Mouse (Mus musculus): ENCODE measurements around the gene Phldb3. TPM values are rescaled to one million over a fixed set of nuclear protein-coding genes. Genes with fewer than 3 reads are reported as not detected.

The Phldb3 gene
- polyA plus RNA-seq, 1 experiment from 2014 or later: not detected

DNA sequence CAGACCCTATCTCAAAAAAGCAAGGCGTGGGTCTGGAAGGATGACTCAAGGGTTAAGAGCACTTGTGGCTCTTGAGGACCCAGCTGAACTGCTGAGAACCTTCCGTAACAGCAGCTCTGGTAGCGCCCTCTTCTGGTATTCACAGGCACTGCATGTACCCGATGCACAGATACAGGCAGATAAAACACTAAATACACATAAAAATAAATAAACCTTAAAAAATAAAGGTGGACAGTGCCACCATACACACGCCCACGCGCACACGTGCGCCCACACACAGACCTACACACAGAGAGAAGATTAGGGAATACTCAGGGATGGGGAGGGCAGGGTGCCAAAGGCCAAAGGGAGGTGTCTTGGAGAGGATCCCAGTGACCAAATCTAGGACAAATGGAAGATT, 31.9 kb downstream of the Phldb3 start:
- no peak overlapping the region for H3K9ac ChIP-seq

DNA sequence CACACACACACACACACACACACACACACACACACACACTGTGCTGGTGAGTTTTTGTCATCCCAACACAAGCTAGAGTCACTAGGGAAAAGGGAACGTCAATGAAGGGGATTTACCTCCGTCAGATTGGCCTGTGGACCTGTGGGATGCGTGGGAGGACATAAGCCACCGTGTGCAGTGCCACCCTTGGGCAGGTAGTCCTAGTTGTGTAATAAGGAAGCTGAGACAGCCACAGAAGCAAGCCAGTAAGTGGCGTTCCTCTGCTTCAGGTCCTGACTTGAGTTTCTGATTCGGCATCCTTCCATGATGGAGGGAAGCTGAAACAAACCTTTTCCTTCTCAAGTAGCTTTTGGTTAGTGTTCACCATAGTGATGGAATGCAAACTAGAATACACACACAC, 33.9 kb downstream of the Phldb3 start:
- Histone ChIP-seq H3K9me3 (no peaks in the 10 kb centered on the region), H3K27me3 (peaks cover 34% of the 10 kb centered on the region), H3K9ac (no peak overlapping the region), H3K36me3 (no peaks in the 10 kb centered on the region), H3K4me2 (no peak overlapping the region), H3K4me1 (replicated peaks) (no peaks in the 10 kb centered on the region), H3K27ac (replicated peaks) (no peak overlapping the region), H3K4me3 (no peak overlapping the region)
- 92% methylated on average over 6 of the region's 6 CpGs for WGBS
- no peak for ATAC-seq (ENCODE audit: low read depth)

More for the DNA sequence above, 31.9 kb downstream of the Phldb3 start:
- Histone ChIP-seq H3K36me3 (no peaks in the 10 kb centered on the region), H3K4me2 (no peak overlapping the region), H3K9me3 (no peaks in the 10 kb centered on the region), H3K4me1 (replicated peaks) (peaks cover 13% of the 10 kb centered on the region), H3K4me3 (no peak overlapping the region), H3K27ac (replicated peaks) (no peak overlapping the region), H3K27me3 (peaks cover 54% of the 10 kb centered on the region)
- ATAC-seq (ENCODE audit: low read depth): no peak
- WGBS: 10% methylated on average over 9 of the region's 9 CpGs

DNA sequence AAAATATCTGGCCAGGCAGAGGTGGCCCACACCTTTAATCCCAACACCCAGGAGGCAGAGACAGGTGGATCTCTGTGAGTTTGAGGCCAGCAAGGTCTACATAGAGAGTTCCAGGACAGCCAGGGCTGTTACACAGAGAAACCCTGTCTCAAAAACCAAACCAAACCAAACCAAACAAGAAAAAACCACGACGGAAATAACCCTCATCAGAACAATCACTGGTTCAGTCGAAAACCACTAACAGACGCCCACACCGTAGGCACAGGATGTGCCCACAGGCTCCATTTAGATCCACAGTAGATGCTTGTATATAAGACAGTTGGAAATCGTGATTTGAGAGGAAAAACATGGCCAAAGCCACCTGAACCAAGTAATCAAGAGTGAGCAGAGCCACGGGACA, 34.4 kb downstream of the Phldb3 start:
- H3K27me3 ChIP-seq: peaks cover 29% of the 10 kb centered on the region
- no peaks in the 10 kb centered on the region for H3K4me1 ChIP-seq (replicated peaks)
- no peaks in the 10 kb centered on the region for H3K36me3 ChIP-seq
- no peak overlapping the region for H3K4me3 ChIP-seq
- no peak overlapping the region for H3K27ac ChIP-seq (replicated peaks)
- no peaks in the 10 kb centered on the region for H3K9me3 ChIP-seq
- no peak overlapping the region for H3K4me2 ChIP-seq
- 76% methylated on average over 7 of the region's 7 CpGs for WGBS
- no peak for ATAC-seq (ENCODE audit: low read depth)
- no peak overlapping the region for H3K9ac ChIP-seq

DNA sequence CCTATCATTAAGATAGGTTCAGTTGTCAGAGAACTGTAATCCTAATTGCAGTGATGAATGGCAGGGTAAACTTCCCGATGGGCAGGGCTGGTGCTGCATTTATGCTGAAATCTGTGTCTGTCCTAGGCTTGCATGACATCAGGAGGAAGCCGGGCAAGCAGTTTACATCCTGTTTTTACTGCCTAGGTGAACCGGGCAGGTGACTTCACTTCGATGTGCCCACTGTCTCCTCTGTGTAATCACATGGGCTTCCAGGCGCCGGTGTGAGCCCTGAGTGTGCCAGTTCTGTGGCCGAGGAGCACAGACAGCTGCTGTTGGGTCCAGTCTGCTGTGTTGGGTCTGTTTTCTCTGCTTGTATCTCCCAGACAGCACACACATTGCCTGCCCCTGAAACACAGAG, 35.9 kb downstream of the Phldb3 start:
- no peaks in the 10 kb centered on the region for H3K4me1 ChIP-seq (replicated peaks)

DNA sequence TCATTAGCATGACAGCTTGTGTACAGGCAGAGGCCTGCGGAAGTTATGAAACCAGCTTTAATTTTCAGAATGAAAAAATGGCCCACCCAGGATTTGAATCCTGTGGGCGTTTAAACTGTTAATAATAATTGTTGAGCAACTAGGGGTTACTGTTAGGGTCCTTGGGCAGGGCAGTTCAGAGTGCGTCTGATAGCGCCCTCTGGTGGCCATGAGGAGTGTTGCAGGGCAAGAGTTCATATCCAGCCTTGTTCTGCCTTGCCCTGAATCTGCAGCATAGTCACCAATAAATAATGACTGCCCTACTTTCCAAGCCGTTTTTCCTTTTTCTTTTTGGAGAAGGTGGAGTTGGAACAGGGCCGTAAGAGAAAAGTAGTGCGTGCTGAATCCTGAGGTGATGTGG, 43.1 kb downstream of the Phldb3 start:
- 25% methylated on average over 7 of the region's 7 CpGs for WGBS
- Histone ChIP-seq H3K4me2 (no peak overlapping the region), H3K9ac (no peak overlapping the region), H3K9me3 (no peaks in the 10 kb centered on the region), H3K27ac (replicated peaks) (no peak overlapping the region), H3K4me1 (replicated peaks) (no peaks in the 10 kb centered on the region), H3K4me3 (no peak overlapping the region), H3K36me3 (no peaks in the 10 kb centered on the region), H3K27me3 (no peaks in the 10 kb centered on the region)
- ATAC-seq (ENCODE audit: low read depth): no peak

More for the DNA sequence above, 35.9 kb downstream of the Phldb3 start:
- 82% methylated on average over 7 of the region's 7 CpGs for WGBS
- H3K36me3 ChIP-seq: no peaks in the 10 kb centered on the region
- H3K9ac ChIP-seq: no peak overlapping the region
- H3K4me3 ChIP-seq: no peak overlapping the region
- peaks cover 16% of the 10 kb centered on the region for H3K27me3 ChIP-seq
- ATAC-seq (ENCODE audit: low read depth): no peak
- H3K4me2 ChIP-seq: no peak overlapping the region
- no peaks in the 10 kb centered on the region for H3K9me3 ChIP-seq
- H3K27ac ChIP-seq (replicated peaks): no peak overlapping the region

DNA sequence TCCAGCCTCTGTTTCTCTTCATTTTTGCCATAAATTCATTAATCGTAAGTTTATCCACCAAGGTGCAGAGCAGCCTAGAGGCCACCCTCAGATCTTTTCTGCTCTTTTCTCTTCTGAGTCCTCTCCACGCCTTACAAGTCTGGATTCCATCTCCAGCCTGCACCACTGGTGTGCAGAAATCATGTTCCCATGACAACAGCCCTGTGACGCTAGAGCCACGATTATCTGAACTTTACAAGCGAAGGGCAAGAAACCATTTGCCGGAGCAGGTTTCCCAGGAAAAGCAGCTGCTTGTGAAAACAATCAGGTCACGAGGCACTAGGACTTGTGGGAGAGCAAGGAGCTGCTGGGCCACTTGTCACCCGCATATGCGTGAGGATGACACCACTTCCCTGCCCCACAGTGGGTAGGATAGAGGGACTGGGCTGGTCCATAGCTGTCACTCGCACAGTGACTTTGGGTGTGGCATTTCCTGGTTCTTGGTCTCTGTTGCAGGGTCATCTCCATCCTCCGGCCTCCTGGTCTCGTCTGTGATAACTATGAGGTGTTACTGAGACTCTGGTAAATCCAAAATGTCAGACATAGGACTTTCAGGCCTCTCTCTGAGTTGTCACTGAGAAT, 49.3 kb downstream of the Phldb3 start:
- no peaks in the 10 kb centered on the region for H3K9me3 ChIP-seq
- WGBS: 62% methylated on average over 12 of the region's 12 CpGs
- H3K4me3 ChIP-seq: no peak overlapping the region
- H3K27ac ChIP-seq (replicated peaks): no peak overlapping the region
- H3K4me2 ChIP-seq: no peak overlapping the region
- no peak overlapping the region for H3K9ac ChIP-seq
- ATAC-seq (ENCODE audit: low read depth): peak; percentile 53; the same call in 1 of the 2 replicates
- H3K36me3 ChIP-seq: no peaks in the 10 kb centered on the region
- no peaks in the 10 kb centered on the region for H3K27me3 ChIP-seq
- no peaks in the 10 kb centered on the region; the same call in 1 of the 2 replicates for H3K4me1 ChIP-seq (replicated peaks)

DNA sequence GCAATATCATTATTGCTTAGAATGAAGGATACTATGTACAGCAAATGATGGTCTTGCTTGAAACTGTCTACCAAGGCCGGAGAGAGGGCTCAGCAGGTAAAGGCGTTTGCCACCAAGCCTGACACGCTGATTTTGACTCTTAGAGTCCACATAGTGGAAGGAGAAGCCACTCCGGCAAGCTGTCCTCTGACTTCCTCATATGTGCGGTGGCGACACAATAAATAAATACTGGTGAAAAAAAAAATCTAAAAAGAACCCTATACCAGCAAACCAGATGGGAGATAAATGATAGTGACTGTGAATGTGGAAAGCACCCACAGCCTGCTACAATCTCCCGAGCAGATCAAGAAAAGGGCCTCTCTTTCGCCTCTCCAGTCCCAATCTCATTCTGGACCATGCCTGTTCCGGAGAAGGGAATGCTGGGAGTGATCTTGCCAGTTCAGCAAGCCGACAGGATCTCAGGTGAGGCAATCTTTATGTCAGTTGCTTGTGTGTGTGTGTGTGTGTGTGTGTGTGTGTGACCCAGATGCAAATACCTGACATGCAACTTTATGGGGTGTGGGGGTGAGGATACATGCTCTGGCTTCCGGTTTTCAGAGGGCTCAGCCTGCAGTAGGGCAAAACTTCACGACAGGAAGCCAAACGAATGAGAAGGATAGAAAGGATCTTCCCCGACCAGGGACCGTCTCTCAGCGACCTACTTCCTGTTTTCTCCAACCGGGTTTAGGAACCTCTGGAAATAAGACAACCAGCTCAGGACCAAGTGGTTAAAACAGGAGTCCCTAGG, 50.7 kb downstream of the Phldb3 start:
- Histone ChIP-seq H3K4me2 (no peak overlapping the region), H3K4me3 (no peak overlapping the region), H3K9ac (no peak overlapping the region), H3K27ac (replicated peaks) (no peak overlapping the region), H3K27me3 (no peaks in the 10 kb centered on the region), H3K4me1 (replicated peaks) (no peaks in the 10 kb centered on the region; the same call in 1 of the 2 replicates), H3K9me3 (no peaks in the 10 kb centered on the region), H3K36me3 (no peaks in the 10 kb centered on the region)
- no peak for ATAC-seq (ENCODE audit: low read depth)
- 79% methylated on average over 17 of the region's 17 CpGs for WGBS

DNA sequence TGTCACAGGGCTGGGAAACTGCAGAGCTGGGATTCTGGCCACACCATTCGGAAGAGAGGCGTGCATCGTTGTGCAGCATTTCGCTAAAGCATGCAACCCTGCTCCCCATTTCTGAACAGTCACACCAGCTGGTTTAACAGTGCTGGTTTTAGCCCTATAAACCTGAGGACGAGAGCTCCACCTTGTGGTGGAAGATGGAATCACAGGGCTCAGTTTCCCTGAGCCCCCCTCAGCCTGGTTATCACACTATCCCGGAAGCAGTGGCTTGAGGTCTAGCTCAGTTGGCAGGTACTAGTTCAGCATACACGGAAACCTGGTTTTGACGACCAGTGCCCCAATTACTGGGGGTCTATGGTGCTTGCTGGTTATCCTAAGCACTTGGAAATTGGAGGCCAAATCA, 52.0 kb downstream of the Phldb3 start:
- no peak overlapping the region for H3K4me3 ChIP-seq
- H3K9me3 ChIP-seq: no peaks in the 10 kb centered on the region
- ATAC-seq (ENCODE audit: low read depth): 0 out of 2 replicates have a peak, but pooled peaks have one; percentile 19
- no peak overlapping the region for H3K9ac ChIP-seq
- no peaks in the 10 kb centered on the region; the same call in 1 of the 2 replicates for H3K4me1 ChIP-seq (replicated peaks)
- no peak overlapping the region for H3K27ac ChIP-seq (replicated peaks)
- WGBS: 17% methylated on average over 8 of the region's 8 CpGs
- H3K4me2 ChIP-seq: no peak overlapping the region
- no peaks in the 10 kb centered on the region for H3K36me3 ChIP-seq
- H3K27me3 ChIP-seq: no peaks in the 10 kb centered on the region

DNA sequence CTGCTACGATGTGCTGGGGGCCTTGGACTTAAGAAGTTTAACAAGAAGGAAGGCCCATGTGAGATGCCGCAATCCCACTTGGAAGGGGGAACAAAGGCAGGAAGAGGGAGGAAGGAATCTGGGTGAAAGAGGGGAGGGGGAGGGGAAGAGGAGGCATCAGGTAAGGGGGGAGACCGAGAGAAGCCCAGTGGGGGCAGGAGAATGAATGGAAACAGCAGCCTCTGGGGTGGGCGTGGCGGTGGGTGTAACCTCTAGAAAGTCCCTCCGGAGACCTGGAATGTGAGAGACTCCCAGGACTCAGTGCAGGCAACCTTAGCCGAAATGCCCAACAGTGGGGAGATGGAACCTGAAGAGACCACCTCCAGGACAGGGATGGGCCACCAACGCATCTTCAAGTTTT, 53.7 kb downstream of the Phldb3 start:
- ATAC-seq (ENCODE audit: low read depth): no peak
- Histone ChIP-seq H3K4me2 (no peak overlapping the region), H3K4me1 (replicated peaks) (no peaks in the 10 kb centered on the region; the same call in 1 of the 2 replicates), H3K9ac (no peak overlapping the region), H3K9me3 (no peaks in the 10 kb centered on the region), H3K27ac (replicated peaks) (no peak overlapping the region), H3K36me3 (no peaks in the 10 kb centered on the region), H3K4me3 (no peak overlapping the region), H3K27me3 (no peaks in the 10 kb centered on the region)
- WGBS: 48% methylated on average over 8 of the region's 8 CpGs

DNA sequence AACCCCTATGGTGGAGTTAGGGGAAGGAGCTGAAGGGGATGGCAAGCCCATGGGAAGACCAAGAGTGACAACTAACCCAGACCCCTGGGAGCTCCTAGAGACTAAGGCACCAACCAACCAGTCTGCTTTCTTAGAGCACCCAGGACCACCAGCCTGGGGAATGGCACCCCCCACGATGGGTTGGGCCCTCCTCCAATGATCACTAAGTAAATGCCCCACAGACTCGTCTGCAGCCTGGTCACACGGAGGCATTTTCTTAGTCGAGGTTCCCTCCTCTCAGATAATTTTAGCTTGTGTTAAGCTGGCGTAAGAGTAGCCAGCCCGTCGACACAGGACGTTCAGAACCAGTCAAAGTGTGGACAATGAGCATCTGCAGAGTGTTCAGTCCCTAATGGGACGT, 54.4 kb downstream of the Phldb3 start:
- Histone ChIP-seq H3K4me1 (replicated peaks) (no peaks in the 10 kb centered on the region; the same call in 1 of the 2 replicates), H3K36me3 (no peaks in the 10 kb centered on the region), H3K4me2 (no peak overlapping the region), H3K4me3 (no peak overlapping the region), H3K9ac (no peak overlapping the region), H3K9me3 (no peaks in the 10 kb centered on the region), H3K27me3 (no peaks in the 10 kb centered on the region), H3K27ac (replicated peaks) (no peak overlapping the region)
- no peak for ATAC-seq (ENCODE audit: low read depth)
- 80% methylated on average over 9 of the region's 9 CpGs for WGBS

DNA sequence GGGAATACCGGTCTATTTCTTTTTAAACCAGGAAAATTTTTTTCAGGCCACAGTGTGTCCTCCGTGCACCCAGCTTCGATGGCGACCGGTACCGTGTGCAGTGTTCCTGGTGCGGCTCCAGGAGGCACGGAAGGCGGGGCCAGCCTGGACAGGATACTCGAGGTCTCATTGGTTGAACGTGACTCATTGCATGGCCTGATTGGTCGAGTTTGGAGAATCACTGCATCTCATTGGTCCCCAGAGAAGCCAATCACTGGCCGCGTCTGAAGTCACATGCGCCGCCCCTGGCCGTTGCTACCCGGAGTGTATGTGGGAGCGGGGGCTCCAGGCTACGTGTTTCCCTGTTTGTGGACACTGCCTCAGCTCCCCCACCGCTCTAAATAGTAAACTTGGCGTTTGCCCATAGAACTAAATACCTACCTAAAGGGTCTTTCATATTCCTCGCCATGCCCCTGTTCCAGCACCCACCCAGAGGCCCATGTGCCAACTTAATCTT, 61.4 kb downstream of the Phldb3 start:
- Histone ChIP-seq H3K9ac (no peak overlapping the region), H3K4me2 (no peak overlapping the region), H3K27me3 (no peaks in the 10 kb centered on the region), H3K9me3 (no peaks in the 10 kb centered on the region), H3K4me1 (replicated peaks) (no peaks in the 10 kb centered on the region), H3K4me3 (no peak overlapping the region), H3K27ac (replicated peaks) (no peak overlapping the region), H3K36me3 (no peaks in the 10 kb centered on the region)
- no peak for ATAC-seq (ENCODE audit: low read depth)
- 89% methylated on average over 23 of the region's 23 CpGs for WGBS

DNA sequence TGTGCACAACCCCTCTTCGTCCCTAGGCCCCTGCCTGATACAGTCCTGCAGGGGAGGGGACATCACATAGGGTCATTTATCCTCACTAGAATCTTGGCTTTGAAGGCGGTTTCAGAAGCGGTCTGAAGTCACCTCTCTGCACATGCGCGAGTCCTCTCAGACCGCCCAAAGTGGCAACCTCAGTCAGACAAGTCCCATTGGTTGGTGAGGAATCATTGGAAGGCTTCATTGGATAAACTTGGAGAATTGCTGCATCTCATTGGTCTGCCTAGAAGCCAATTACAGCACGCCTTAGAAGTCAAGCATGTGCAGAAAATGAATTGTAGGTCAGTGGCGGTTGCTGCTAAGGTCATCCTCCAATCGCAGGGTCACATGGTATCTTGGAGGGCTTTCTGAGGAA, 66.0 kb downstream of the Phldb3 start, which contains the start of gene Tex101:
Tex101 (minus strand) TSS at position 101 of the 400 bp plus-strand sequence.
- no peak within 1 kb of the TSS for H3K9ac ChIP-seq
- H3K4me1 ChIP-seq (replicated peaks): no peaks in the 10 kb centered on the region
- H3K4me3 ChIP-seq: no peak within 1 kb of the TSS
- no peak within 1 kb of the TSS for H3K27ac ChIP-seq (replicated peaks)
- no peaks in the 10 kb centered on the region for H3K27me3 ChIP-seq
- H3K4me2 ChIP-seq: no peak within 1 kb of the TSS
- ATAC-seq (ENCODE audit: low read depth): no peak
- no peaks in the 10 kb centered on the region for H3K9me3 ChIP-seq
- WGBS: 89% methylated on average over 9 of the region's 9 CpGs
- no peaks in the 10 kb centered on the region for H3K36me3 ChIP-seq
